Mouse (Mus musculus) midbrain, embryonic 15.5 days (tissue): ENCODE measurements around the gene Olfr411. TPM values are rescaled to one million over a fixed set of nuclear protein-coding genes. Genes with fewer than 3 reads are reported as not detected.

ENCODE experiments used
- ATAC-seq: fragments of 200-750 bp; cut with Nextera tagmentation; replicated peaks from 2 replicates; pipeline ENCODE4 v1.8.0; 2017; ENCODE audit warnings: moderate TSS enrichment
- H3K27ac ChIP-seq: fragments of 300-500 bp; sonication (generic); 2 replicates; pipeline ENCODE4 v1.5.1; 2015; ENCODE audit warnings: mild to moderate bottlenecking, inconsistent platforms
- H3K27me3 ChIP-seq: fragments of 300-500 bp; sonication (generic); replicated peaks from 2 replicates; pipeline ENCODE4 v1.6.1; 2015; ENCODE audit warnings: inconsistent platforms
- H3K36me3 ChIP-seq: fragments of 300-500 bp; sonication (generic); replicated peaks from 2 replicates; pipeline ENCODE4 v1.6.1; 2015; ENCODE audit warnings: inconsistent platforms
- H3K4me1 ChIP-seq: fragments of 300-500 bp; sonication (generic); 2 replicates; pipeline ENCODE4 v1.6.1; 2015; ENCODE audit warnings: inconsistent platforms
- H3K4me2 ChIP-seq: fragments of 300-500 bp; sonication (generic); 2 replicates; pipeline ENCODE4 v1.6.1; 2015; ENCODE audit warnings: inconsistent platforms, mild to moderate bottlenecking, moderate library complexity
- H3K4me3 ChIP-seq: fragments of 300-500 bp; sonication (generic); 2 replicates; pipeline ENCODE4 v1.5.1; 2015; ENCODE audit warnings: mild to moderate bottlenecking, inconsistent platforms
- H3K9ac ChIP-seq: fragments of 300-500 bp; sonication (generic); 2 replicates; pipeline ENCODE4 v1.6.1; 2015; ENCODE audit warnings: mild to moderate bottlenecking, inconsistent platforms
- H3K9me3 ChIP-seq: fragments of 300-500 bp; sonication (generic); 2 replicates; pipeline ENCODE4 v1.6.1; 2016; ENCODE audit warnings: inconsistent platforms
- WGBS: fragments of 180-500 bp; shearing (Covaris S2); methylation state at CpG from one replicate; pipeline ENCODE4 v1.1.7; 2015; ENCODE audit warnings: mixed read lengths; 5-methylcytosine and 5-hydroxymethylcytosine counted together
- polyA plus RNA-seq: library from polyadenylated mRNA; unstranded; fragments of >200 nt; fragmentation: Nextera tagmentation; extraction: Ambion mirVana; gene quantifications from 2 replicates; pipeline ENCODE4 v1.2.1, GENCODE M21; 2015

Gene Olfr411
- polyA plus RNA-seq, 1 experiment from 2014 or later: not detected

- Histone ChIP-seq H3K9ac (no peak within 1 kb of the TSS), H3K36me3 (no peaks in the 10 kb centered on the region), H3K4me1 (no peaks in the 10 kb centered on the region), H3K4me3 (no peak within 1 kb of the TSS), H3K4me2 (no peak within 1 kb of the TSS), H3K9me3 (no peaks in the 10 kb centered on the region), H3K27ac (no peak within 1 kb of the TSS), H3K27me3 (no peaks in the 10 kb centered on the region)
- WGBS: 82% methylated on average over 6 of the region's 6 CpGs
- no peak for ATAC-seq
Observed at GRCm38 (mm10) chr11:74337931-74338330, 14.5 kb downstream of the Olfr411 start, which contains the start of gene Olfr410. TSS of gene Olfr410 (minus strand) at chr11:74338031.

GRCm38 (mm10) chr11:74328781-74329180, 23.7 kb downstream of the Olfr411 start:
- Histone ChIP-seq H3K27me3 (no peaks in the 10 kb centered on the region), H3K9me3 (no peaks in the 10 kb centered on the region), H3K4me3 (no peak overlapping the region), H3K9ac (no peak overlapping the region), H3K4me2 (no peak overlapping the region), H3K36me3 (no peaks in the 10 kb centered on the region), H3K4me1 (no peaks in the 10 kb centered on the region), H3K27ac (no peak overlapping the region)
- ATAC-seq: no peak

GRCm38 (mm10) chr11:74326044-74326443, 26.4 kb downstream of the Olfr411 start:
- H3K9me3 ChIP-seq: no peaks in the 10 kb centered on the region
- no peak overlapping the region for H3K9ac ChIP-seq
- ATAC-seq: no peak
- no peak overlapping the region for H3K4me3 ChIP-seq
- no peak overlapping the region for H3K4me2 ChIP-seq
- no peaks in the 10 kb centered on the region for H3K36me3 ChIP-seq
- no peaks in the 10 kb centered on the region for H3K4me1 ChIP-seq
- H3K27me3 ChIP-seq: no peaks in the 10 kb centered on the region
- 76% methylated on average over 2 of the region's 2 CpGs for WGBS
- H3K27ac ChIP-seq: no peak overlapping the region

Other genes starting within 250 kb of the Olfr411 start
- gene Olfr401, start 238.9 kb downstream of the Olfr411 start, polyA plus RNA-seq: not detected in 2 replicates
- not detected in 2 replicates for gene Olfr402, start 199.1 kb downstream of the Olfr411 start, polyA plus RNA-seq
- gene Olfr403, start 166.4 kb downstream of the Olfr411 start, polyA plus RNA-seq: not detected in 2 replicates
- not detected in 2 replicates for gene Olfr43, start 141.3 kb downstream of the Olfr411 start, polyA plus RNA-seq
- not detected in 2 replicates for gene Olfr406, start 92.8 kb downstream of the Olfr411 start, polyA plus RNA-seq
- not detected in 2 replicates for gene Olfr59, start 68.9 kb downstream of the Olfr411 start, polyA plus RNA-seq
- not detected in 2 replicates for gene Olfr410, start 14.6 kb downstream of the Olfr411 start, polyA plus RNA-seq
- gene Olfr412, start 9.4 kb upstream of the Olfr411 start, polyA plus RNA-seq: not detected in 2 replicates